Mouse (Mus musculus) embryonic stem cell, embryonic (primary cell): Measurements from ENCODE around the gene Pafah1b3.

ENCODE experiments used
- CTCF ChIA-PET, 4 experiments: fragments of 300-600 bp in 2 of 4; fragments of 350-600 bp in 2 of 4; sonication (Branson Sonifier 250); formaldehyde crosslinking; loops; one replicate each; lab custom pipeline; 2022; ENCODE audit warnings: inconsistent platforms in 2 of 4; lab: Charles Lee
- POLR2A ChIA-PET, 4 experiments: fragments of 300-600 bp in 2 of 4; fragments of 350-600 bp in 2 of 4; sonication (Branson Sonifier 250); formaldehyde crosslinking; loops; one replicate each; lab custom pipeline; 2022; ENCODE audit warnings: antibody characterized with exemption in 4 of 4, inconsistent platforms in 1 of 4; lab: Charles Lee

Gene Pafah1b3

GRCm38 (mm10) chr7:25297454-25298325 lies at the start of gene Pafah1b3:
Gene Pafah1b3, minus strand, starts transcription at chr7:25297986.
- POLR2A ChIA-PET = interaction anchor here (0.6 to 3.3 kb wide), 79 partner anchors 9 to 447 kb away, joined by 3 to 30 read pairs (median 4); partner anchors contain the start of genes Cic (in 3 of the 4), Megf8 (in 3 of the 4), Tmem145 (in 3 of the 4) and Gsk3a (in 2 of the 4)

GRCm38 (mm10) chr7:25341000-25341784 lies 43.4 kb upstream of the Pafah1b3 start:
- ChIA-PET CTCF (no interaction called here), POLR2A (no interaction called here)

More at GRCm38 (mm10) chr7:25297454-25298325, at the start of gene Pafah1b3:
- CTCF ChIA-PET = interaction anchor here in 3 of 4 experiments (0.5 to 2.6 kb wide), 37 partner anchors 8 to 1129 kb away, joined by 3 to 30 read pairs (median 4); partner anchors contain the start of genes Megf8 (in 2 of the 3), Zfp526 (in 2 of the 3), Dedd2 (in 1 of the 3) and Pou2f2 (in 1 of the 3)

GRCm38 (mm10) chr7:25339329-25339728 lies 41.5 kb upstream of the Pafah1b3 start:
- CTCF ChIA-PET = interaction anchor here in 1 of 4 experiments (0.8 kb wide), 1 partner anchor 17 kb away, joined by 3 read pairs; no protein-coding TSS in a partner anchor

GRCm38 (mm10) chr7:25334472-25334871 lies 36.7 kb upstream of the Pafah1b3 start:
- CTCF ChIA-PET = interaction anchor here (0.5 to 3.3 kb wide), 31 partner anchors 9 to 241 kb away, joined by 3 to 28 read pairs (median 6); partner anchors contain the start of genes Pafah1b3 (in 3 of the 4), Megf8 (in 2 of the 4), Dedd2 (in 1 of the 4) and Zfp526 (in 1 of the 4)
- POLR2A ChIA-PET = interaction anchor here in 3 of 4 experiments (0.7 to 2.1 kb wide), 5 partner anchors 9 to 146 kb away, joined by 3 to 8 read pairs (median 6); partner anchors contain the start of gene Megf8 (in 1 of the 3)

More at GRCm38 (mm10) chr7:25339329-25339728, 41.5 kb upstream of the Pafah1b3 start:
- POLR2A ChIA-PET = interaction anchor here in 1 of 4 experiments (0.5 to 1.6 kb wide), 2 partner anchors 43 to 56 kb away, joined by 3 read pairs; no protein-coding TSS in a partner anchor

DNA sequence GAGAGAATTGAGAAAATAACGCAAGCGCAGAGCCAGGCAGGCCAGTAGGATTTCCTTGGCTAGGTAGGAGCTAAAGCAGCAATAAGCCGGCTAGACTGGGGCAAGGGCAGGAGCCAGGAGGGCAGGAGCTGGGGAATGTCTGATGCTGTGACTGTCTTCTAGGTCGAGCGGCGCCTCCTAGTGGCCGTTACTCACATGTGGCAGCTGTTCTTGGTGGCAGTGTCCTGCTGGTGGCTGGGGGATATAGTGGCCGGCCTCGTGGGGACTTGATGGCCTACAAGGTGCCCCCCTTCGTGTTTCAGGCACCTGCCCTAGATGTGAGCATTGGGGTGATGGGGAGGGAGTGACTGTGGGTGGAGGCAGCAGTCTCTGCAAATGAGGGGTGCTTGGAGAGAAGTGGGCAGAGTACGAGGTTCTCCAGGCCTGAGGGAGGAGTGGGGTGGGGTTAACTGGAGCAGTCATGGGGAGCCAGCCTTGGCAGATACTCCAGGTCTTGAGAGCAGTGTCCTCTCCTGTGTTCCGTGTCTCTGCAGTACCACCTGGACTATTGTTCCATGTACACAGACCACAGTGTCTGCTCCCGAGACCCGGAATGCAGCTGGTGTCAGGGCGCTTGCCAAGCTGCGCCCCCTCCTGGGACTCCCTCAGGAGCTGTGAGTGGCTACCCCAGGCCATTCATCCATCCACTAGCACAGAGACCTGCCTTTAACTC lies 36.0 kb upstream of the Pafah1b3 start:
- POLR2A ChIA-PET = interaction anchor here (0.6 to 2.1 kb wide), 11 partner anchors 8 to 893 kb away, joined by 3 to 8 read pairs (median 3); partner anchors contain the start of genes Megf8 (in 2 of the 4) and Pafah1b3 (in 1 of the 4)
- CTCF ChIA-PET = interaction anchor here (0.5 to 3.3 kb wide), 77 partner anchors 9 to 322 kb away, joined by 3 to 28 read pairs (median 4); partner anchors contain the start of genes Megf8 (in 3 of the 4), Pafah1b3 (in 3 of the 4), Tmem145 (in 2 of the 4) and Dedd2 (in 1 of the 4)

- POLR2A ChIA-PET = interaction anchor here in 2 of 4 experiments (0.6 to 1.2 kb wide), 3 partner anchors 10 to 62 kb away, joined by 3 to 4 read pairs (median 4); partner anchors contain the start of genes Megf8 (in 1 of the 2) and Pafah1b3 (in 1 of the 2)
- CTCF ChIA-PET = interaction anchor here in 1 of 4 experiments (0.8 to 1.6 kb wide), 4 partner anchors 9 to 226 kb away, joined by 3 to 6 read pairs (median 4); partner anchors contain the start of genes Gsk3a and Megf8
These were observed 28.4 kb upstream of the Pafah1b3 start for GRCm38 (mm10) chr7:25326233-25326632.

DNA sequence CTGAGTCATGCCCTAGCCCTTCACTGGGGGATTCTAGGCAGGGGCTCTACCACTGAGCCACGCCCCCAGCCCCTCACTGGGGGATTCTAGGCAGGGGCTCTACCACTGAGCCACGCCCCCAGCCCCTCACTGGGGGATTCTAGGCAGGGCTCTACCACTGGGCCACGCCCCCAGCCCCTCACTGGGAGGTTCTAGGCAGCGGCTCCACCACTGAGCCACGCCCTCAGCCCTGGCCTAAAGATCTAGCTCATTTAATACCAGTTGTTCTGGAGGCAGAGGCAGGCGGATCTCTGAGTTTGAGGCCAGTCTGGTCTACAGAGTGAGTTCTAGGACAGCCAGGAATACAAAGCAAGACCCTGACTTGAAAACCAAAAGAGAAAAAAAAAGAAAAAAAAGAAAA lies 27.6 kb upstream of the Pafah1b3 start:
- CTCF ChIA-PET = interaction anchor here in 1 of 4 experiments (0.8 to 1.6 kb wide), 4 partner anchors 9 to 226 kb away, joined by 3 to 6 read pairs (median 4); partner anchors contain the start of genes Gsk3a and Megf8
- POLR2A ChIA-PET = interaction anchor here in 2 of 4 experiments (0.6 to 1.2 kb wide), 6 partner anchors 8 to 115 kb away, joined by 3 to 6 read pairs (median 4); partner anchors contain the start of genes Megf8 (in 1 of the 2) and Pafah1b3 (in 1 of the 2)

DNA sequence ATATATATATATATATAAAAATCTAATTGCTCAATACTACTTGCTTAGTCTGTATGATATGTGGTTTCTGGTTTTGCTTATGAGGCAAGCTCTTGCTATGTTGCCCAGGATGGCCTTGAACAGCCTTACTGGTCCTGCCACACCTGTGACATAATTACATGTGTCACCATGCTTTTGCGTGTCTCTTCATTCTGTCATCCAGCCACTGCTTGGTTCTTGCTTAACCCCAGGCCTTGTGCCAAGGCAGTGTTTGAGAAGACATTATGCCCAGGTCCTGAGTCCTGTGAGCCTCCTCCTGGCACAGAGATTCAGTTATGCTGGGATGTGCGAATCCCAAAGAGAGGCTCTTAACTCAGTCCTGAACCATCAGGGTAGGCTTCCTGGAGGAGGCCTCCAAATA lies 25.4 kb upstream of the Pafah1b3 start:
- CTCF ChIA-PET = interaction anchor here in 1 of 4 experiments (0.7 to 3.8 kb wide), 2 partner anchors 11 to 56 kb away, joined by 3 to 28 read pairs; no protein-coding TSS in a partner anchor

DNA sequence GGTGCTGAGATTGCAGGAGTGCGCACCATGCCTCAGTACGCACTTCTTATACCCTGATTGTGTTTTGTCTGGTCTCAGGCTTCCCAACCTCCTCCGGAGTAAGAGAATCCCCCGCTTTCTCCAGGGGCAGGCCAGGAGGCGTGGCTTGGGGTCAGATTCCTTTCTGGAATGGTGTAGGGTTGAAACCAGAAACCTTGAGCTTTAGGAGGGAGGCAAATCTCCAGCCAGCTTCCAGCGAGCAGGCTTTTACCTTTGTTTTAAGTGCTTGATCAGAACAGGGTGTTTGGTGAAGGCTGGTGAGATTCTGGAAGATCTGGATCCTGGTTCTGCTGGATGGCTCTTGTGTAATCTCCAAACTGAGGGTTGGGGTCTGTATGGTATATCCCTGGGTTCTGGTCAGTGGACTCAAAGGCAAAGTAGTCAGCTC lies 24.3 kb upstream of the Pafah1b3 start:
- ChIA-PET POLR2A (interaction anchor here in 3 of 4 experiments (0.6 to 2.0 kb wide), 19 partner anchors 9 to 248 kb away, joined by 3 to 8 read pairs (median 4); partner anchors contain the start of genes Pafah1b3 (in 2 of the 3), Cxcl17 (in 1 of the 3) and Tmem145 (in 1 of the 3)), CTCF (interaction anchor here (0.5 to 3.8 kb wide), 13 partner anchors 11 to 560 kb away, joined by 3 to 28 read pairs (median 3); partner anchors contain the start of gene Tmem145 (in 1 of the 4))

More for the DNA sequence above, 25.4 kb upstream of the Pafah1b3 start:
- POLR2A ChIA-PET = interaction anchor here in 2 of 4 experiments (0.8 to 1.9 kb wide), 7 partner anchors 10 to 72 kb away, joined by 3 to 7 read pairs (median 4); partner anchors contain the start of gene Pafah1b3 (in 1 of the 2)

DNA sequence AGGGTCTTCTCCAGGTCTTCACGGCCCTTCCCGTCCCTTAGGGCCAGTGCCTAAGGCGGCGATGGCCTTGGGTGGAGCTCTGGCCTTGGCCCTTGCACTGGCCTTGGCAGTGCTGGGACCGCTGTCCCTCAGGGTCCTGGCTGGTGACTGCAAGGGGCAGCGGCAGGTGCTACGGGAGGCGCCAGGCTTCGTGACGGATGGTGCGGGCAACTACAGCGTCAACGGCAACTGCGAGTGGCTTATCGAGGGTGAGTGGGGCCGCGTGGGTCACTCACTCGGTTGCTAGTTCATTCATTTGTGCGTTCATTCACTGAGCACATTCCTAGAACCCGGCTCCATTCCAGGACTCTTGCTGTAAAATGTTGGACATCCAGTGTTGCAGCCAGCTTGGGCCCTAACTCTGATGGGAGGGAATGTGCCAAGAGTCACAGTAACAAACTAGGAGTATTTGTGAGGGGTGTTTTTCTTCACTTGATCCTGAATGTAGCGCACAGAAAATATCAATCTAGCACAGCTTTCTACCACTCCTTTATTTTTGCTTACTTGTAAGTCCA lies 19.7 kb upstream of the Pafah1b3 start:
- POLR2A ChIA-PET = interaction anchor here in 3 of 4 experiments (0.5 to 2.3 kb wide), 14 partner anchors 8 to 184 kb away, joined by 3 to 28 read pairs (median 6); partner anchors contain the start of genes Gsk3a (in 1 of the 3), Pafah1b3 (in 1 of the 3) and Tmem145 (in 1 of the 3)
- CTCF ChIA-PET = interaction anchor here in 3 of 4 experiments (0.5 to 2.3 kb wide), 11 partner anchors 11 to 414 kb away, joined by 3 to 30 read pairs (median 7); partner anchors contain the start of genes Cic (in 1 of the 3), Pafah1b3 (in 1 of the 3) and Tmem145 (in 1 of the 3)

DNA sequence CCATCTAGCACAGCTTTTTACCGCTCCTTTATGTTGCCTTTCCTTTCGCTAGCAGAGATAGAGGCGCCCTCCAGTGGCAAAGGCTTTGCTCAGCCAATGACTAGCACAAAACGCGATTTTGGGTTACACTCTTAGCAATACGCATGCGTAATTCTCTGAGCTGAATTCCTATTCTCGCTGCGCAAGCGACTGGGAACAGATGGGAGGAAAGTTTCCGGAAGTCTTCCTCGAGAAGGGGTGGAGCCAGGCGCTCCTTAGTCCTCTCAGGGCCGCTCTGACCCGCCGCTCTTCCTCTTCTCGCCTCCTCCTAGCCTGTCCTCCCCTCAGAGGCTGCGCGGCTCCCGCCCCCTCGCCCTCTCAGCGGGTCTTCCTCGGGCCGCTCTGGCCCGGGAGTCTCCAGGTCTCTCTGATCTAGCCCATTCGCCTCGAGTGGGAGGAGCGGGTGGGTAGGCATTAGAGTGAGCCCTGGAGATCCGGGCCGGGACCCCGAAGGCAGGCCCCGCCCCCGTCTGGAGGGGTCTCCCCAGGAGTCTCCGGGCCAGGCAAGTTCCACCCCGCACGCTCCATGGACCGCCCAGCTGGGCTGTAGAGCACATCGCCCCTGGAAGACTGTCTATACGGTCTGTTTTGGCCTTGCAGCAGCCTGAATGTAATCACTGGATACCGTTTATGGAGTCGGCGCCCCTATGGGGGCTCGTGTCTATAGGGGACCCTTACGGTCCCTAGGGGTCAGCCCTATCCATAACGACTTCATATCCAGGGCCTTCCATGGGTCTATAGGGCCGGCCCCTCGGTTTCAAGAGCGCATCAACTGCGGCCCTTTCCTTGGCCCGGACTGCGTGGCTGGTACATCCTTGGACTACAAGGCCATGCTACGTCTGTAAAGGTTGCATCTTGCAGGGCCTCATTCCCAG lies 19.0 kb upstream of the Pafah1b3 start, which contains the start of gene Megf8:
Gene Megf8, plus strand, starts transcription at position 633 of the 914 bp plus-strand sequence.
- CTCF ChIA-PET = interaction anchor here (0.5 to 2.3 kb wide), 75 partner anchors 9 to 1547 kb away, joined by 3 to 30 read pairs (median 4); partner anchors contain the start of genes Tmem145 (in 3 of the 4), Gsk3a (in 2 of the 4), Pafah1b3 (in 2 of the 4) and B9d2 (in 1 of the 4)
- POLR2A ChIA-PET = interaction anchor here (0.5 to 2.3 kb wide), 53 partner anchors 9 to 413 kb away, joined by 3 to 28 read pairs (median 4); partner anchors contain the start of genes Gsk3a (in 3 of the 4), Pafah1b3 (in 3 of the 4), Tmem145 (in 3 of the 4) and Cic (in 2 of the 4)

- CTCF ChIA-PET = interaction anchor here (0.7 to 2.3 kb wide), 21 partner anchors 9 to 239 kb away, joined by 3 to 30 read pairs (median 7); partner anchors contain the start of genes Tmem145 (in 3 of the 4), Cic (in 1 of the 4) and Pafah1b3 (in 1 of the 4)
- POLR2A ChIA-PET = interaction anchor here in 3 of 4 experiments (1.0 to 2.3 kb wide), 19 partner anchors 9 to 344 kb away, joined by 3 to 28 read pairs (median 7); partner anchors contain the start of genes Gsk3a (in 3 of the 3), Pafah1b3 (in 3 of the 3), Tmem145 (in 2 of the 3) and Cic (in 1 of the 3)
These were observed 17.7 kb upstream of the Pafah1b3 start for GRCm38 (mm10) chr7:25315306-25316041.
